Mouse (Mus musculus) limb, embryonic 13.5 days (tissue): ENCODE measurements around the gene Slc45a2. TPM values are rescaled to one million over a fixed set of nuclear protein-coding genes. Genes with fewer than 3 reads are reported as not detected.

Experiments used
- ATAC-seq: fragments of 200-750 bp; cut with Nextera tagmentation; 2 replicates; pipeline ENCODE4 v1.8.0; 2017; ENCODE audit warnings: low read depth, moderate number of reproducible peaks, moderate TSS enrichment; ENCODE audit not compliant: low FRiP score
- H3K27ac ChIP-seq: fragments of 300-500 bp; sonication (generic); 2 replicates; pipeline ENCODE4 v1.5.1; 2015; ENCODE audit warnings: inconsistent platforms, mild to moderate bottlenecking, moderate library complexity
- H3K27me3 ChIP-seq: fragments of 300-500 bp; sonication (generic); 2 replicates; pipeline ENCODE4 v1.6.1; 2015; ENCODE audit warnings: mild to moderate bottlenecking, inconsistent platforms
- H3K36me3 ChIP-seq: fragments of 300-500 bp; sonication (generic); 2 replicates; pipeline ENCODE4 v1.6.1; 2015; ENCODE audit warnings: inconsistent platforms, mild to moderate bottlenecking, moderate library complexity
- H3K4me1 ChIP-seq: fragments of 300-500 bp; sonication (generic); 2 replicates; pipeline ENCODE4 v1.6.1; 2015; ENCODE audit warnings: inconsistent platforms
- H3K4me2 ChIP-seq: fragments of 300-500 bp; sonication (generic); replicated peaks from 2 replicates; pipeline ENCODE4 v1.6.1; 2015; ENCODE audit warnings: inconsistent platforms, mild to moderate bottlenecking, moderate library complexity
- H3K4me3 ChIP-seq: fragments of 300-500 bp; sonication (generic); 2 replicates; pipeline ENCODE4 v1.5.1; 2015; ENCODE audit warnings: moderate library complexity, mild to moderate bottlenecking, inconsistent platforms
- H3K9ac ChIP-seq: fragments of 300-500 bp; sonication (generic); 2 replicates; pipeline ENCODE4 v1.6.1; 2015; ENCODE audit warnings: mild to moderate bottlenecking, inconsistent platforms
- H3K9me3 ChIP-seq: fragments of 300-500 bp; sonication (generic); 2 replicates; pipeline ENCODE4 v1.6.1; 2016; ENCODE audit warnings: inconsistent platforms
- WGBS: fragments of 180-500 bp; shearing (Covaris S2); methylation state at CpG from one replicate; pipeline ENCODE4 v1.1.7; 2015; 5-methylcytosine and 5-hydroxymethylcytosine counted together
- polyA plus RNA-seq: library from polyadenylated mRNA; unstranded; fragments of >200 nt; fragmentation: Nextera tagmentation; extraction: Ambion mirVana; gene quantifications from 2 replicates; pipeline ENCODE4 v1.2.1, GENCODE M21; 2015

Slc45a2 gene
- polyA plus RNA-seq, 1 experiment from 2014 or later, result 0.23 TPM

GRCm38 (mm10) chr15:11010976-11011548, 10.5 kb downstream of the Slc45a2 start:
- 87% methylated on average over 11 of the region's 11 CpGs for WGBS
- no peak overlapping the region for H3K9ac ChIP-seq
- H3K9me3 ChIP-seq, result no peaks in the 10 kb centered on the region
- H3K4me1 ChIP-seq, result no peaks in the 10 kb centered on the region
- no peak overlapping the region for H3K27ac ChIP-seq
- H3K36me3 ChIP-seq, result no peaks in the 10 kb centered on the region
- H3K27me3 ChIP-seq, result no peaks in the 10 kb centered on the region
- no peak overlapping the region for H3K4me2 ChIP-seq
- H3K4me3 ChIP-seq, result no peak overlapping the region
- ATAC-seq, result no peak

- H3K9ac ChIP-seq, result no peak overlapping the region
- no peaks in the 10 kb centered on the region for H3K4me1 ChIP-seq
- no peaks in the 10 kb centered on the region for H3K27me3 ChIP-seq
- no peak overlapping the region for H3K27ac ChIP-seq
- ATAC-seq, result no peak
- H3K4me2 ChIP-seq, result no peak overlapping the region
- no peaks in the 10 kb centered on the region for H3K36me3 ChIP-seq
- H3K9me3 ChIP-seq, result no peaks in the 10 kb centered on the region
- no peak overlapping the region for H3K4me3 ChIP-seq
- WGBS, result 67% methylated on average over 2 of the region's 2 CpGs
Observed at GRCm38 (mm10) chr15:11014931-11015330, 14.4 kb downstream of the Slc45a2 start.

GRCm38 (mm10) chr15:11026801-11027561, 26.5 kb downstream of the Slc45a2 start:
- no peaks in the 10 kb centered on the region for H3K36me3 ChIP-seq
- H3K27me3 ChIP-seq, result peaks cover 5% of the 10 kb centered on the region; the same call in 1 of the 2 replicates
- no peaks in the 10 kb centered on the region for H3K9me3 ChIP-seq
- no peak overlapping the region for H3K27ac ChIP-seq
- H3K4me3 ChIP-seq, result no peak overlapping the region
- peaks cover 11% of the 10 kb centered on the region; the same call in 1 of the 2 replicates for H3K4me1 ChIP-seq
- 71% methylated on average over 4 of the region's 4 CpGs for WGBS
- no peak overlapping the region for H3K4me2 ChIP-seq
- H3K9ac ChIP-seq, result no peak overlapping the region
- no peak for ATAC-seq

GRCm38 (mm10) chr15:11030188-11030587, 29.7 kb downstream of the Slc45a2 start:
- no peak for ATAC-seq
- H3K27me3 ChIP-seq, result peaks cover 30% of the 10 kb centered on the region
- no peaks in the 10 kb centered on the region for H3K9me3 ChIP-seq
- H3K36me3 ChIP-seq, result no peaks in the 10 kb centered on the region
- no peak overlapping the region for H3K9ac ChIP-seq
- H3K27ac ChIP-seq, result no peak overlapping the region
- no peak overlapping the region for H3K4me3 ChIP-seq
- no peaks in the 10 kb centered on the region for H3K4me1 ChIP-seq
- 88% methylated on average over 3 of the region's 3 CpGs for WGBS
- H3K4me2 ChIP-seq, result no peak overlapping the region

GRCm38 (mm10) chr15:11035947-11036474, 35.5 kb downstream of the Slc45a2 start:
- H3K4me1 ChIP-seq, result peaks cover 28% of the 10 kb centered on the region
- H3K9me3 ChIP-seq, result no peaks in the 10 kb centered on the region
- 6% methylated on average over 34 of the region's 34 CpGs for WGBS
- ATAC-seq, result no peak
- H3K4me2 ChIP-seq, result peak overlapping the region; percentile 76
- H3K27me3 ChIP-seq, result peaks cover 62% of the 10 kb centered on the region
- H3K9ac ChIP-seq, result peak overlapping the region; percentile 54; the same call in 1 of the 2 replicates
- H3K36me3 ChIP-seq, result no peaks in the 10 kb centered on the region
- no peak overlapping the region for H3K27ac ChIP-seq
- H3K4me3 ChIP-seq, result peak overlapping the region; percentile 46

GRCm38 (mm10) chr15:11036535-11037375, 36.2 kb downstream of the Slc45a2 start:
- ATAC-seq, result 0 out of 2 replicates have a peak, but pooled peaks have one; percentile 10
- H3K27me3 ChIP-seq, result peaks cover 60% of the 10 kb centered on the region
- H3K27ac ChIP-seq, result no peak overlapping the region
- H3K36me3 ChIP-seq, result no peaks in the 10 kb centered on the region
- peak overlapping the region; percentile 46 for H3K4me3 ChIP-seq
- H3K9ac ChIP-seq, result peak overlapping the region; percentile 54
- peak overlapping the region; percentile 76 for H3K4me2 ChIP-seq
- WGBS, result 4% methylated on average over 49 of the region's 49 CpGs
- peaks cover 28% of the 10 kb centered on the region for H3K4me1 ChIP-seq
- no peaks in the 10 kb centered on the region for H3K9me3 ChIP-seq

GRCm38 (mm10) chr15:11037376-11037695, 36.8 kb downstream of the Slc45a2 start:
- H3K9me3 ChIP-seq, result no peaks in the 10 kb centered on the region
- H3K4me1 ChIP-seq, result peaks cover 28% of the 10 kb centered on the region
- peak overlapping the region; percentile 54; the same call in 1 of the 2 replicates for H3K9ac ChIP-seq
- ATAC-seq, result no peak; the same call in 1 of the 2 replicates
- H3K27me3 ChIP-seq, result peaks cover 56% of the 10 kb centered on the region
- H3K36me3 ChIP-seq, result no peaks in the 10 kb centered on the region
- WGBS, result 7% methylated on average over 8 of the region's 8 CpGs
- H3K27ac ChIP-seq, result no peak overlapping the region
- peak overlapping the region; percentile 46 for H3K4me3 ChIP-seq
- peak overlapping the region; percentile 76 for H3K4me2 ChIP-seq

- H3K9ac ChIP-seq, result peak within 1 kb of the TSS; percentile 54
- peaks cover 28% of the 10 kb centered on the region for H3K4me1 ChIP-seq
- peaks cover 56% of the 10 kb centered on the region for H3K27me3 ChIP-seq
- H3K27ac ChIP-seq, result no peak within 1 kb of the TSS
- H3K4me2 ChIP-seq, result peak within 1 kb of the TSS; percentile 76
- H3K36me3 ChIP-seq, result no peaks in the 10 kb centered on the region
- H3K9me3 ChIP-seq, result no peaks in the 10 kb centered on the region
- ATAC-seq, result no peak
- peak within 1 kb of the TSS; percentile 46 for H3K4me3 ChIP-seq
- 5% methylated on average over 16 of the region's 16 CpGs for WGBS
Observed at GRCm38 (mm10) chr15:11037711-11038110, 37.2 kb downstream of the Slc45a2 start, which contains the start of gene Rxfp3. Rxfp3 (minus strand) TSS chr15:11037991.

GRCm38 (mm10) chr15:11038476-11038875, 38.0 kb downstream of the Slc45a2 start:
- Histone ChIP-seq H3K9me3 (no peaks in the 10 kb centered on the region), H3K27ac (no peak overlapping the region), H3K36me3 (no peaks in the 10 kb centered on the region), H3K27me3 (peaks cover 49% of the 10 kb centered on the region), H3K4me2 (peak overlapping the region; percentile 25; the same call in 1 of the 2 replicates), H3K9ac (no peak overlapping the region), H3K4me1 (peaks cover 28% of the 10 kb centered on the region), H3K4me3 (no peak overlapping the region)
- 2% methylated on average over 12 of the region's 12 CpGs for WGBS
- ATAC-seq, result no peak

- Histone ChIP-seq H3K4me1 (peaks cover 28% of the 10 kb centered on the region), H3K4me3 (no peak overlapping the region), H3K27me3 (peaks cover 34% of the 10 kb centered on the region), H3K27ac (no peak overlapping the region), H3K9me3 (no peaks in the 10 kb centered on the region), H3K9ac (no peak overlapping the region), H3K4me2 (no peak overlapping the region), H3K36me3 (no peaks in the 10 kb centered on the region)
- ATAC-seq, result no peak
- 58% methylated on average over 5 of the region's 5 CpGs for WGBS
Observed at GRCm38 (mm10) chr15:11040067-11040466, 39.5 kb downstream of the Slc45a2 start.

GRCm38 (mm10) chr15:11041229-11041628, 40.7 kb downstream of the Slc45a2 start:
- no peak overlapping the region for H3K27ac ChIP-seq
- H3K36me3 ChIP-seq, result no peaks in the 10 kb centered on the region
- ATAC-seq, result no peak
- peaks cover 22% of the 10 kb centered on the region for H3K4me1 ChIP-seq
- no peak overlapping the region for H3K9ac ChIP-seq
- no peaks in the 10 kb centered on the region for H3K9me3 ChIP-seq
- no peak overlapping the region for H3K4me2 ChIP-seq
- no peak overlapping the region for H3K4me3 ChIP-seq
- peaks cover 22% of the 10 kb centered on the region for H3K27me3 ChIP-seq
- WGBS, result 85% methylated on average over 2 of the region's 2 CpGs

GRCm38 (mm10) chr15:11042828-11043227, 42.3 kb downstream of the Slc45a2 start:
- no peak for ATAC-seq
- Histone ChIP-seq H3K9me3 (no peaks in the 10 kb centered on the region), H3K9ac (no peak overlapping the region), H3K4me2 (no peak overlapping the region), H3K4me1 (peaks cover 6% of the 10 kb centered on the region; the same call in 1 of the 2 replicates), H3K27ac (no peak overlapping the region), H3K4me3 (no peak overlapping the region), H3K27me3 (peaks cover 6% of the 10 kb centered on the region), H3K36me3 (no peaks in the 10 kb centered on the region)
- 87% methylated on average over 5 of the region's 5 CpGs for WGBS
